Mouse (Mus musculus): ENCODE measurements at regions not wholly inside any gene's neighbourhood (a gene's known extent, or its start where the extent isn't known, plus 50 kb on each side); places are given as distances from the start of the nearest gene placed in this dataset.

- DNase-seq: no peak
Measured at GRCm38 (mm10) chr2:79086857-79087578, 168.2 kb upstream of the Itga4 start.

DNA sequence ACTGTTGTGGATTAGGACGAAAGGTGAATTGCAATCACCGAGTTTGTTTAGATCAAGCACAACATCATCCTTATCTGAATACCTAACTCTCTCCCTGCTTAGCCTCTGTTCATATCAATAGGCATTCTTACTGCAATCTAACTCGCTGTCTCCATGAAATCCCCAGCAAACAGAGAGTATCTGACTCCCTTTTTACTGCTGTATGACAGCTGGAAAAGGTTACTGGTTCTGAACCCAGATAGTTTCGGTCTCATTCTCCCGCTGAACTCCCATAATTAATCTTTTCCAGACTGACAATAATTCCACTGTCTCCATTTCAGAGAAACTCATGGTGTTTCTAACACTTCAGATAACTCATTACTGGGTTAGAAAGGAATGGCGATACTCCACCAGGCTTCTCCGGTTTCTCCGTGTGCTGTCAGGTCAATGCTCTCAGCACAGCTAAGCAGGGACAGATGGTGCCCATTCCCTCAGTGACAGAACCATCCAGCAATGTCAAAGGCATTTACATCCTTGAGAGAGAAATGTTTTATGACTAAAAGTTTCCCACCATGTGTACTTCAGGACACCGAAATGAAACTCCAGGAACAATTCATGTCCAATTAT, 167.5 kb upstream of the Itga4 start:
- peak; percentile 69 for DNase-seq

GRCm38 (mm10) chr2:79090273-79090672, 165.0 kb upstream of the Itga4 start:
- no peak for DNase-seq

- DNase-seq: no peak
Measured at GRCm38 (mm10) chr2:79094298-79094697, 160.9 kb upstream of the Itga4 start.

- no peak for DNase-seq
Measured at GRCm38 (mm10) chr2:79096532-79097251, 158.5 kb upstream of the Itga4 start.

- DNase-seq: no peak
Measured at GRCm38 (mm10) chr2:79099601-79100000, 155.6 kb upstream of the Itga4 start.

DNA sequence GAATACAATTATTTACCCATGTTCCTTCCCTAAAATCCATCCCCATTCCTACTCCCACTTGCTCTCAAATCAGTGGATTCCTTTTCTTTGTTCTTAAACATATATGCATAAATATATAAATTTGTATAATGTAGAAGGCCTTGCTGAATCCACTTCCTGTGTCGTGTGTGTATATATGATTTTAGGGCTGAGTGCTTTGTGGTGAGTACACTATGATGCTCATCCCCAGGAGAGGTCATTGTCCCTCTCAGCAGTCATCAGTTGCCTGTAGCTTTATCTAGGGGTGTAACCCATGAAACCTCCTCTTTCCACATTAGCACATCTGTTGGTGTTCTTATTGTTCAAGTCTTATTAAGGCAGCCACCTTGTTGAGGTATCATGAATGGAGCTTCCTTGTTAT, 143.6 kb upstream of the Itga4 start:
- DNase-seq: no peak

- no peak for DNase-seq
Measured at GRCm38 (mm10) chr2:79112076-79112475, 143.2 kb upstream of the Itga4 start.

GRCm38 (mm10) chr2:79120610-79121345, 134.4 kb upstream of the Itga4 start:
- no peak for DNase-seq

DNA sequence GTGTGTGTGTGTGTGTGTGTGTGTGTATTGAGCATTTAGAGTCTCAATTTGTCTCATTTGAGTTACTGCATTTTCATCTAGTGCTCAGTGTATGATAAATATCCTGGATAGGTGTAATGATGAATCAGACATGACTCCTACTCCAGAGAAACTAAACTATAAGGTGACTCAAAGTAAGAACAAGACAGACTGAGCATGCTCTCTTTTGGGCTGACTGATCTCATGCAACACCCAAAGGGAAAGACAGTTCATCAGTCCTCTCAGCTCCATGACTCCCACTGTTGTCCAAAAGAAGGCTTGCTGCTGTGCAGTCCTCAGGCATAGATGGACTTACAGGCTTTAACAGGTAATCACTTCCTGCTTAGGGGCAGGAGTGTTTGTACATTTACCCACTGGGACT, 132.7 kb upstream of the Itga4 start:
- DNase-seq: no peak

GRCm38 (mm10) chr2:79124272-79124976, 130.8 kb upstream of the Itga4 start:
- no peak for DNase-seq

DNA sequence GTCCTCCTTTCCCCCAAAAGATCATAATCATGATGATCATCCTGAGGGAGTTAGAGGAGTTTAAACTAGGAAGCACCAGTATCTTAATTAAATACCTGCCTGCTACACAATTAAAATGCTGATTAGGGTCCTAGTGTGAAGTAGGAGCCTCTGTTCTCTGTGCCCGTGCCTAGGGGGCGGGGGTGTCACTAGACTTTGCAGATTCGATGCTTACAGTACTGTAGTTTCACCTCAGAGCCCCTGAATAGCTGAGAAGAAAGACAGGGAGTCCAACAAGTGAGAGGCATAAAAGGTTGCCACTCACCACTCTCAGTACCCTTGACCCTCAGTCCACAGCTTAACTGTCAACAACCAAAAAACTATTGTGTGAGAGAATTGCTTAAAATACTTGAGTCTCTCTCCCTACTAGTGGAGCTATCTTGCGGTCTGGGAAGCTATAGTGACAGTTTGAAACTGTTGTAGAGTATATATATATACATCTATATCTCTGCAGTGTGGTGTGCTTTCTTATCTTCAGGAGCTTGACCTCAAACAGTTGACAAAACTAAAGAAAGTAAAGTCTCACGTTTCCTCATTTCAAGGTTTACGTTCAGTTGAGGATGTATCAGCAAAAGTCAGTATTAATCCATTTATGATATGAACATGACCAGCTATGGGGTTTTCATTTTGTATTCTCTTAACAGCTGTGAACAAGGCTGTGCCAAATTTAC, 128.9 kb upstream of the Itga4 start:
- no peak for DNase-seq

DNA sequence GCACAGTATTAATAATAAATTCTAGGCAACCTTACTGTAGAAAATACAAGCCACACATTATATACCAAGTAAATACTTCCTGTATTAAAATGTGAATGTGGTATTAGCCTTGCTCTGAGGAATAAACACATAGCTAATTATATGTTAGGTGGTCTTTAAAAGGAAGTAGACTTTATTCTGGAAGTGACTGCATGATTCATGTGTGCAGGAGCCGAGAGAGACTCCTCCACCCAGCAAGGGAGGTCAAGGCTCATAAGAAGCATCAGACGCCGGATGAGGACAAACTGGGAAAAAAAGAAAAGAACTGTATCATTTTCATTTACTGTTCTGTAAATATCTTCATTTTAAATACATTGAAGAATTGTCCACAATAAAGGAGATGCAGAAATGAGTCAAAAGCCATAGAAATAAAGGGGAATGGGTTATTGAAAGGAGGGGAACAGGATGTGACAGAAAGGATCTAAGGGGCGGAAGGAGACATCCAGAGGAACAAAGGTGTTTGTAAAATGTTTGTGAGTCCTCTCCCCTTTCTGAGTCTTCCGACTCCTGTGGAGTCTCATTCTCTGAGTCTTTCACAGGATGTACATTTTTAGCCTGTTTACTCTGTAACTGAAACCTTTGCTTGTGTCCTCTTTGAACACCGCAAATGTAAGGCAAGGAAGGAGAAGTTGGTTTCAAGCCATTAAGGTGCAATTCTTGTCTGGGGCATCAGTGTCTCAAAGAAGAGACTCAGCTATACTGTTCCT, 128.1 kb upstream of the Itga4 start:
- DNase-seq: no peak

- DNase-seq: no peak
Measured at GRCm38 (mm10) chr2:79127822-79128221, 127.4 kb upstream of the Itga4 start.

GRCm38 (mm10) chr2:79130660-79131059, 124.6 kb upstream of the Itga4 start:
- no peak for DNase-seq

- DNase-seq: no peak
Measured at GRCm38 (mm10) chr2:79131235-79131634, 124.0 kb upstream of the Itga4 start.

GRCm38 (mm10) chr2:79131743-79132517, 123.3 kb upstream of the Itga4 start:
- no peak for DNase-seq

- DNase-seq: no peak
Measured at GRCm38 (mm10) chr2:79132518-79132845, 122.7 kb upstream of the Itga4 start.

GRCm38 (mm10) chr2:79134281-79134680, 120.9 kb upstream of the Itga4 start:
- DNase-seq: no peak

GRCm38 (mm10) chr2:79135986-79136385, 119.2 kb upstream of the Itga4 start:
- DNase-seq: no peak
